Comparison of ENCODE assay signal across 8 mouse cellular contexts in genomic region chr14:41013630-41014613, GRCm38 (mm10). TPM values are rescaled to one million over a fixed set of nuclear protein-coding genes. Genes with fewer than 3 reads are reported as not detected.
DNase-seq lines count a peak whose midpoint lies in the region; ATAC-seq lines count a peak whose summit lies in the region.

TSS of gene Fam213a (minus strand) at chr14:41013788.

- peak; percentile 97 for ATAC-seq in intestine, embryonic 16.5 days

- intact Hi-C loops in left cerebral cortex, postnatal 25 days (cut with DNase I): no loop called here

- H3K27me3 ChIP-seq in embryonic facial prominence, embryonic 10.5 days (replicated peaks; ENCODE audit: low read depth, poor library complexity, severe bottlenecking): 0 out of 2 replicates have a peak, but pooled peaks cover 5% of the 10 kb centered on the region
- H3K27me3 ChIP-seq in intestine, embryonic 16.5 days (replicated peaks; ENCODE audit: control insufficient read depth, insufficient read depth, low read length): no peaks in the 10 kb centered on the region

- peak within 1 kb of the TSS; percentile 78 for H3K9ac ChIP-seq in intestine, embryonic 16.5 days (ENCODE audit: low read depth, low read length)

- H3K4me2 ChIP-seq in intestine, embryonic 16.5 days (ENCODE audit: low read depth, low read length): peak within 1 kb of the TSS; percentile 88

- H3K27ac ChIP-seq in embryonic facial prominence, embryonic 10.5 days (replicated peaks): peak within 1 kb of the TSS; percentile 84
- H3K27ac ChIP-seq in intestine, embryonic 16.5 days (ENCODE audit: low read length): peak within 1 kb of the TSS; percentile 53

- no peaks in the 10 kb centered on the region for H3K36me3 ChIP-seq in embryonic facial prominence, embryonic 10.5 days (replicated peaks)
- no peaks in the 10 kb centered on the region for H3K36me3 ChIP-seq in intestine, embryonic 16.5 days (ENCODE audit: control insufficient read depth, insufficient read depth, low read length)

- no peaks in the 10 kb centered on the region for H3K9me3 ChIP-seq in embryonic facial prominence, embryonic 10.5 days
- H3K9me3 ChIP-seq in intestine, embryonic 16.5 days (ENCODE audit: control insufficient read depth, low read length): no peaks in the 10 kb centered on the region

- H3K4me3 ChIP-seq in embryonic facial prominence, embryonic 10.5 days: peak within 1 kb of the TSS; percentile 73
- H3K4me3 ChIP-seq in intestine, embryonic 16.5 days (ENCODE audit: low read length): peak within 1 kb of the TSS; percentile 63

- H3K4me1 ChIP-seq in embryonic facial prominence, embryonic 10.5 days: peaks cover 13% of the 10 kb centered on the region
- H3K4me1 ChIP-seq in intestine, embryonic 16.5 days (ENCODE audit: control insufficient read depth, insufficient read depth, low read length): peaks cover 7% of the 10 kb centered on the region; the same call in 1 of the 2 replicates

- WGBS in embryonic facial prominence, embryonic 10.5 days: 4% methylated on average over 32 of the region's 32 CpGs
- WGBS in intestine, embryonic 16.5 days: 3% methylated on average over 32 of the region's 32 CpGs

- DNase-seq in adrenal gland, postnatal 14 days: peak; percentile 95
- peak; percentile 91 for DNase-seq in embryonic facial prominence, embryonic 10.5 days (ENCODE audit: low spot score)
- DNase-seq in gonadal fat pad, adult 2 months (ENCODE audit: low read depth): no peak
- peak; percentile 94 to 95 for DNase-seq in left cerebral cortex, postnatal 25 days (ENCODE audit: low spot score in 2 of 2)
- peak; percentile 92 for DNase-seq in mesoderm, embryonic 11.5 days (ENCODE audit: low read depth, low spot score)
- DNase-seq in right cerebral cortex, postnatal 25 days: peak; percentile 93
- peak; percentile 84 to 90 for DNase-seq in urinary bladder, postnatal 36 days (ENCODE audit: low spot score in 2 of 2)

RNA-seq across cellular contexts. Expression of gene Fam213a, which starts in this region (rescaled TPM):
- 179 and 192 TPM in 2 replicates for total RNA-seq in adrenal gland, postnatal 14 days (2021)
- polyA plus RNA-seq in embryonic facial prominence, embryonic 10.5 days (2016; fragmentation: Nextera tagmentation; extraction: Ambion mirVana): 36.6 and 40.1 TPM in 2 replicates
- polyA plus RNA-seq in gonadal fat pad, adult 2 months (2012; rRNA removed): 62.5 and 66.8 TPM in 2 replicates
- polyA plus RNA-seq in intestine, embryonic 16.5 days (2015; fragmentation: Nextera tagmentation; extraction: Ambion mirVana): 72.4 and 81.8 TPM in 2 replicates
- 100 to 1,000 TPM; 115 to 120 TPM for total RNA-seq in left cerebral cortex, postnatal 25 days (2021)
